Mouse (Mus musculus): ENCODE measurements around the gene Ksr1.

- TF ChIP-seq TCF12 (IDR thresholded peaks at IDR 0.05; ENCODE audit: low read depth, low read length) (no peak), USF1 (IDR thresholded peaks at IDR 0.05; ENCODE audit: low read depth, low read length) (no peak), ZC3H11A (IDR thresholded peaks at IDR 0.05; ENCODE audit: low read depth, low read length) (no peak), EP300 (IDR thresholded peaks at IDR 0.05; ENCODE audit: low read length) (no peak)
Measured at GRCm38 (mm10) chr11:79019839-79020534, 126.2 kb downstream of the Ksr1 start.
